Mouse (Mus musculus): ENCODE measurements around the gene Vsx1. TPM values are rescaled to one million over a fixed set of nuclear protein-coding genes. Genes with fewer than 3 reads are reported as not detected.

The Vsx1 gene
- polyA plus RNA-seq, 1 experiment from 2014 or later = not detected

DNA sequence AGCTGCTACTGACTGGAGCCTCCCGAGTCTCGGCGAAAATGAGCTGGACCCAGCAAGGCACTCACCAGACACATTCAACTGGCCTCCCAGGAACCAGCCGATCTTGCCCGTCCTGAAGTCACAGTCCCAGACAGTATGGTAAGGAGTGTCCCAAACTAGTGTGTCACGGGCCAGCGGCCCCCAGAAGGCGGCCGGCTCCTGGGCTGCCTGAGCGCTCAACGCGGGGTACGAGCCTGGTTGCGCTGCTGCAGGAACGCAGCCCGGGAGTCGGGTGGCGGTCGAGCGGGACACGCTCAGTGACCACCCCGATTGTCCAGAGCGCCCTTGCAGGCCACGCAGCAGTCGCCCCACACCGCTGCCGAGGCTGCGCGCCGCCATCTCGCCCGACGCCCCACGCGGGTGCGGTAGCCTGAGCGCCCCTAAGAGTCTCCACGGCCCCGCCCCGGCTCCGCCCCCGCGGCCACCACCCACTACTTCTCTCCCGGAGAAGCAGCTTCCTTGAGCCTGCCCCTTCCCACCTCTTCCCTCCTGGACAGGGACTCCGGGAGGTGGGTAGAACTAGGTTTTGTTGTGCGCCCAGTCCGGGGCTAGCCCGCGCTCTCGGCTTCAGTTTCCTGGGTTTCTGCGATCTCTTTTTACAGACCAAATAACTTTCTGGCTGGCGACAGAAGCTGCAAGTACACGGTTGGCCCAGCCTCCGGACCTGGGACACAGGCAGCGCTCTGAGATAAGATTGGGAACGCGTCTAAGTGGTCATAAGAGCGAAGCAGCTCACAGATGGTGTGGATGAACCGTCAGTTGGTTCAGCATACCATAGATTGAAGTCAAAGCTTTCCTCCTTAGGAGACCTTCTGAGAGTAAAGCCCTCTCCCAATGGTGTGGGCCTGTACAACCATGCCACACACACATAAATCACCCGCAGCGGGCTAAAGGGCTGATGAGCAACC, 21.1 kb downstream of the Vsx1 start, which contains the start of gene Acss1:
Gene Acss1, minus strand, starts transcription at position 681 of the 947 bp plus-strand sequence.
- no peak for DNase-seq (ENCODE audit: low read depth, low spot score)
- POLR2A ChIA-PET = no interaction called here

DNA sequence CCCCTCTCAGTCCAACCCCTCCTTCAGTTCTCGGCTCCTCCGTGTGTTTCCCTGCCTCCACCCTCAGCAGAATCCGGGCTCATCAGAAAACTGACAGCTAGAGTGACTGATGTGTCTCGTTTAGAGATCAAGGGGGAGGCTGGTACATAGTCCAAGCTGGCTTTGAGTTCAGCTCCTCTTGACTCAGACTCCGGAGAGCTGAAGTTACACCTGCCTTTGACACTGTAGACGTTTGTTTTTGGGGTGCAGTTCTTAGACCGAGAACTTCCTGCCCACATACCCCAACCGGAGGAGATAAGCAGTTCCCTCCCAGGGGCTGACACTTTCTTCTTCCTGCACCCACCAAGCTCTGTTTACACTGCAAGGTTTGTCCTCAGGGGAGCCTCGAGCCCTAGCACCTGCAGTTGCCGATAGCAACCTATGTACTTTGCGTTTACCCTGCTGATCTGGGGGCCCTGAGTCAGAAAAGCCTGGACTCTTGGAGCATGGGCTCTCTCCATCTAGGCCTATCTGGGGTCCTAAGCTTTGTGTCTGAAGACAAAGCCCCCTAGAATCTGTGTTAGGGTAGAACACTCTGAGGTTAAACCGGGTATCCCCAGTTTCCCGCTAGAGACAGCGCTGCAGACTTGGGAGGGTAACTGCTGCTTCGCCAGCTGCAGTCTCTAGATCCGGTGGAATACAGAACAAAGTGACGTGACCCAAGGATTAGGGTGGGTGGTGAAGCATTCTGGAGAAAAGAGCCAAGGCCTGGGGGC, 21.9 kb downstream of the Vsx1 start:
- POLR2A ChIA-PET = no interaction called here
- ATAC-seq = no peak
- DNase-seq (ENCODE audit: low read depth, low spot score) = no peak
- no peak for TF ChIP-seq CTCF (IDR thresholded peaks at IDR 0.05)
- CTCF ChIA-PET = interaction anchor here (0.9 to 1.4 kb wide), 2 partner anchors 14 to 27 kb away, joined by 3 read pairs; no protein-coding TSS in a partner anchor
- peaks cover 9% of the 10 kb centered on the region for H3K27me3 ChIP-seq
- in situ Hi-C loops (cut with MboI; ENCODE audit: low pct_unique_long_range_greater_than_20kb) = no loop called here

More for the DNA sequence above, 21.1 kb downstream of the Vsx1 start, which contains the start of gene Acss1:
- CTCF ChIA-PET = interaction anchor here (0.6 to 1.4 kb wide), 4 partner anchors 13 to 110 kb away, joined by 3 read pairs; no protein-coding TSS in a partner anchor
- no peak for TF ChIP-seq CTCF (IDR thresholded peaks at IDR 0.05)
- peak; percentile 69 for ATAC-seq
- in situ Hi-C loops (cut with MboI; ENCODE audit: low pct_unique_long_range_greater_than_20kb) = no loop called here
- peaks cover 9% of the 10 kb centered on the region for H3K27me3 ChIP-seq

DNA sequence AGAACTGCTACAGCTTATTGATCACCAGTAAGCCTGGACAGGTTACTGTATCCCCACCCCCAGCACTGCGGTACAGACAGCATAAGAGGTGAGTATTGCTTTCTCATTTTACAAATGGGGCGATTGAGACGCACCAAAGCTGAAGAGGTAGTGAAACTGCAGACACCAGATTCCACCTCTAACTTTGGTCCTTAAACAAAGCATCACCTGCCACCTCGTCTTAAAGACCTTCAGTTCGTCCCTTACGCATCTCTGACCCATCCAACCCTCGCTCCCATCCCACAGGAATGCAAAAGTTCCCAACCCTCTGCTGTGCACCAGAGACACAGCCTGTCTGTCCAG, 22.5 kb downstream of the Vsx1 start:
- no peak for DNase-seq (ENCODE audit: low read depth, low spot score)
- no peak for TF ChIP-seq CTCF (IDR thresholded peaks at IDR 0.05)

DNA sequence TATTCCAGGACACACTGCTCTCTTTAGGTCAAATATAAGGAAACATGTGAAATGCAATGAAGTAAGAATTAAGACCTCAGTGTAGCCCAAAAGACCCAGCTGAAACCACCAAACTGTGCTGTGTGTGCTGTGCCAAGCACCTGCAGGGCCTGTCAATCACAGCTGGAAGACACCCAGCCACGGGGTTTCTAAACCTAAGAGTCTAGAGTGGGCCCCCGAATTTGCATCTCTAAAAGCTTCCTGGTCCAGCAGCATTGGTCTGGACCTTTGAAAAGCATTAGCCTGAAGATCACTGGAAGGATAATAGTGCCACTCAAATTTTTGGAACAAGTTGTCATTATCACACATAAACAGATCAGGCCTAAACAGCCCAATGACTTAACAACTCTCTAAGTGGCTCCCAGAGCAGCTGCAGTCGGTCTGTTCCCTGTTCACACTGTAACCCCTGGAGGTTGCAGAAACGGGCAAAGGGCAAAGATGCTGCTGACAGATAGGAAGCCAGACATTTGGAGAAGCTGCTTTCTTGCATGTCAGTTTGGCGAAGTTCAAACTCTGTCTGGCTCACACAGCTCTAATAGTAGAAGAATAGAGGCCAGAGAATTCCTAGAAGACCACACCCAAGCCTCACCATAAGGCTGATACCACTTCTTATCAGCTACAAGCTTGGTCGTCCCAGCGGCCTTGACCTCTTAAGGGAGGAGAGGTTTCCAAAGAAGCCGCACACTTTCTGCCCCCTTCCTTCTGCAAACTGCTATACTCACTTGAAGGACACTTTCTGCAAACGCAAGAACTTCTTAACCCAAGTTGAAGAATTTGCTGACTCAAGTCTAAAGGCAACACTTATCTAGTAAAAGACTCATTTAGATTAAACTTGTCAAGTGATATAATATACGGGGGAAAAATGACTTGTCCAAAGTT, 23.4 kb downstream of the Vsx1 start:
- ChIA-PET CTCF (interaction anchor here (1.3 to 1.4 kb wide), 2 partner anchors 9 kb away, joined by 3 read pairs; no protein-coding TSS in a partner anchor), POLR2A (no interaction called here)
- ATAC-seq = no peak
- H3K27me3 ChIP-seq = peaks cover 9% of the 10 kb centered on the region
- DNase-seq (ENCODE audit: low read depth, low spot score) = no peak
- no peak for TF ChIP-seq CTCF (IDR thresholded peaks at IDR 0.05)
- in situ Hi-C loops (cut with MboI; ENCODE audit: low pct_unique_long_range_greater_than_20kb) = no loop called here

More for the DNA sequence above, 22.5 kb downstream of the Vsx1 start:
- peaks cover 9% of the 10 kb centered on the region for H3K27me3 ChIP-seq
- in situ Hi-C loops (cut with MboI; ENCODE audit: low pct_unique_long_range_greater_than_20kb) = no loop called here
- no peak for ATAC-seq
- ChIA-PET CTCF (interaction anchor here (1.4 kb wide), 1 partner anchor 27 kb away, joined by 3 read pairs; no protein-coding TSS in a partner anchor), POLR2A (no interaction called here)

DNA sequence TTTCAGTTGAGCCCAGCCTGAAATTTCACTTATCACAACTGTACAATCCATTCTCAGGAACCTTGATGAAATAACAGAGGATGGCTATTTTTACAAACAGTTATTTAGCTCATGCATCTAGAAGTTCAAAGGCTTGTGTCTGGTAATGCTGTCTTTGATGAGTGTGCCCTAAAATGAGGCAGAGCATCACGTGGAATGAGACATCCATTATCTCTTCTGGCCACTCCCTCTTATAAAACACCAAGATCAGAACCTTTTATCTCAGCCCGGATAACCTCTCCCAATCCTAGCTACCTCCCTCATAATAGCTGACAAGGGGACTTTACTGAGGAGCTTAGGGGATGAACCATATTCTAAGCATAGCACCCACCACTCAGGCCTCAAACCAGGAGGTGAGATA, 24.2 kb downstream of the Vsx1 start:
- TF ChIP-seq CTCF (IDR thresholded peaks at IDR 0.05) = no peak
- peaks cover 9% of the 10 kb centered on the region for H3K27me3 ChIP-seq
- in situ Hi-C loops (cut with MboI; ENCODE audit: low pct_unique_long_range_greater_than_20kb) = no loop called here
- ATAC-seq (no peak), DNase-seq (ENCODE audit: low read depth, low spot score) (no peak)
- POLR2A ChIA-PET = no interaction called here
- CTCF ChIA-PET = interaction anchor here (1.3 to 1.4 kb wide), 2 partner anchors 8 to 10 kb away, joined by 3 read pairs; no protein-coding TSS in a partner anchor

DNA sequence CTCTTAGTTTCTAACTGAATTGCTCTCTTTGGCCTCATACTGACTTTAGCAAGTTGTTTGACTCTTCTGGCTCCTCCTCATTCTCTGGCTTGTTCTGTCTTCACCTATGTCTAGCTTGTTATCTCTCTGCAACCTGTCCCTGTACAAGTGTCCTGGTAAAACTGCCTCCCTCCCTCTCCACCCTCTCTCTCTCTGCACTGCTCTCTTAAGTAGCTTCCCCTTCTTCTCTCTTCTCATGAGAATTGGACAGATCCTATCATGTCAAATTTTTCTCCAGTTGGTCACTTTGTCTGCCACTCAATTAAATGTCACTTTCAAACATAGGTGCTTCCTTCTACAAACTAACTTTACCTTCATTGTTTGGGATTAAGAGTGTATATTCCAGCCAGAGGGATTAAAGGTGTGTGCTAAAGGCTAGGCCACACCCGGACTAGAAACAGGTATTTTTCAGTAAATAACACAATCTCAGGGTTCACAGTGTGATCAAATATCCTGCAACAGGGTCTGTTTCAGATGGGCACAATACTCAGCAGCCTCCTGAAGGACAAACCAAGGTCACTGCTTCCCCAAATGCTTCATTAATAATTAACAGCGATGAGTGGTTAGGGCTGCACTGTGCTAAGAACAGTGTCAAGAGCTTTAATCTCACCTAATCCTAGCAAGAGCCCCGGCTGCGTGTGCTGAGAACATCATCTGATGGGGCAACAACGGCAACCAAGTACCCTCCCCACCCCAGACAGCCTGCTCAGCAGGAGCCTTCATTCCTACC, 24.8 kb downstream of the Vsx1 start:
- TF ChIP-seq CTCF (IDR thresholded peaks at IDR 0.05) = no peak
- no peak for DNase-seq (ENCODE audit: low read depth, low spot score)
- CTCF ChIA-PET = interaction anchor here (1.3 to 1.4 kb wide), 2 partner anchors 11 kb away, joined by 3 read pairs; no protein-coding TSS in a partner anchor
- in situ Hi-C loops (cut with MboI; ENCODE audit: low pct_unique_long_range_greater_than_20kb) = no loop called here
- peaks cover 9% of the 10 kb centered on the region for H3K27me3 ChIP-seq
- POLR2A ChIA-PET = no interaction called here
- ATAC-seq = no peak

DNA sequence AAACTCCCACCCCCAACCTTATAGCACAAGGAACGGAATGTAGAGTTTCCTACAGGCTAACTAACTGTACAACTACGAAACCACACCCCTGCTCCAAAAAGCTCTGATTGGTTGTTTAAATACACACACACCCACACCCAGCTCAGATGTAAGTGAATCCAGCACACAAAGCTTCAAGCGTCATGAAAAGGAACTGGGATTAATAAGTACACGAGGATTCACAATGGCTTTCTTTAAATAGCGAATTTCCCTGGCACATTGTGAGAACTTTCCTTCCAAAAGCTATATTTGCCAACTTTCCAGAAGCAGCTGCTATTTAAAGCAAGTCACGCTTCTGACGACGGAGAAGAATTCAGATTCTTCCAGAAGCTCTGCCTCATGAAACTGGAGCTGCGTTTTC, 25.9 kb downstream of the Vsx1 start:
- DNase-seq (ENCODE audit: low read depth, low spot score) = no peak
- ChIA-PET POLR2A (no interaction called here), CTCF (interaction anchor here (1.3 kb wide), 1 partner anchor 10 kb away, joined by 3 read pairs; no protein-coding TSS in a partner anchor)
- peaks cover 4% of the 10 kb centered on the region for H3K27me3 ChIP-seq
- in situ Hi-C loops (cut with MboI; ENCODE audit: low pct_unique_long_range_greater_than_20kb) = no loop called here
- no peak for TF ChIP-seq CTCF (IDR thresholded peaks at IDR 0.05)
- no peak for ATAC-seq

DNA sequence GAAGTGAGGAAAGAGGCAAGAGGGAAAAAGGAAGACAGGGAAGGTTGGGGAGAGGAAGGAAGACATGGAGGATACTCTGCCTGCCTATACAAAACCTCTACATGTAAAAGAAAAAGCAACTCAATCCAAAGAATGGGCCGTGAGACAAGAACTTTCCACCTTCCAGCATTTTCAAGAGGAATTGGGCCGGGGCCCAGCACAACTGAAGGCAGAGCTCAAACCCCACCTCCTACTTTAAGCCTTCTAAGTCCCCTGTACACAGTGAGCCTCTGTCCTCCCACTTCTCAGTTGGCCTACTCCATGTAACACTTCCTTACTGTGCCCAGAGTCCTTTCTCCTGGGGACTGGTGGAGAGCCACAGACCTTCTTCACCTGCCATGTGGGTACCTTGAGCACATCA, 27.2 kb downstream of the Vsx1 start:
- ATAC-seq (no peak), DNase-seq (ENCODE audit: low read depth, low spot score) (no peak)
- no peaks in the 10 kb centered on the region for H3K27me3 ChIP-seq
- in situ Hi-C loops (cut with MboI; ENCODE audit: low pct_unique_long_range_greater_than_20kb) = no loop called here
- no peak for TF ChIP-seq CTCF (IDR thresholded peaks at IDR 0.05)
- POLR2A ChIA-PET = no interaction called here
- CTCF ChIA-PET = interaction anchor here (0.6 to 1.2 kb wide), 2 partner anchors 83 to 1578 kb away, joined by 3 read pairs; no protein-coding TSS in a partner anchor
